Mouse (Mus musculus) thymus, adult 18-20 months (tissue): ENCODE data around the gene Plekhb1.

Experiments
- DNase-seq, 2 experiments: peaks; one replicate each; pipeline ENCODE4 v3.0.0; 2022; ENCODE audit warnings: mixed read lengths in 2 of 2

Gene Plekhb1

DNA sequence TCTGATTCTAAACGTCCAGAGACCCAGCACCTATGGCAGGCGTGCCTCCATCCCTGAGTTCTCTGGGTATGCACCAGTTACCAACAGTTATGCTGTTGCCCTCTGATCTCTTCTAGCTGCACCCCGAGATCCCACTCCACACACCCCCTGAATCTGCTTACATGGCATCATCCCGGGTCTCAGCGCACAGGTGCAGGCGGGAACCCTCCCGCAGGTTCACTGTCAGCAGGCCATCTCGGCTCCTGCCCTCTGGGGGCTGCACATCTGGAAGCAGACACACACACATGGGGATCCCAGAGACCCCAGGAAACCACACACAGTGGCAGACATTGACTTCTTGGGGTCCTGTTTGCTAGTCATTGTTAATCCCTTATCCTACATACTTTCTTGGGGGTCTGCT is 7.8 kb downstream of the Plekhb1 start:
- no peak for DNase-seq

- no peak for DNase-seq
Observed at GRCm38 (mm10) chr7:100653480-100654266, 8.5 kb downstream of the Plekhb1 start.

- no peak for DNase-seq
Observed at GRCm38 (mm10) chr7:100651011-100651410, 11.2 kb downstream of the Plekhb1 start.

- no peak for DNase-seq
Observed at GRCm38 (mm10) chr7:100650421-100650820, 11.8 kb downstream of the Plekhb1 start.

GRCm38 (mm10) chr7:100649826-100650225 is 12.4 kb downstream of the Plekhb1 start:
- DNase-seq, result no peak

- DNase-seq, result no peak
Observed at GRCm38 (mm10) chr7:100649095-100649494, 13.1 kb downstream of the Plekhb1 start.

GRCm38 (mm10) chr7:100645147-100645546 is 17.1 kb downstream of the Plekhb1 start:
- DNase-seq, result no peak

DNA sequence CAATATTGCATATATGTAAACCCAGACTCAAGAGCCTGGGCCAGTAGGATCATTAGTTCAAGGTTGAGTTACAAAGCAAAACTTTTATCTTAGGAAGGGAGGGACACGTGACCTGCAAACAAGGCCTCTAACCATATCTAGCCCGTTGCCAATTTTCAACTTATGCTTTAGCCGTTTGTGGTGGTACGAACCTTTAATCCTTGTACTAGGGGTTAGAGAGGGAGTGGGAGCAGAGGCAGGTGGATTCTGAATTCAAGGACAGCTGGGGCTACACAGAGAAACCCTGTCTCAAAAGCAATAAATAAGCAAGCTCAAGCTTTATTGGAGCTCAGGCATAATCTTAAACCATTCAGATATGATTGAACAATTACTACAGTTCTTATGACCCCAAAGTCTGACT is 19.8 kb downstream of the Plekhb1 start:
- no peak for DNase-seq

GRCm38 (mm10) chr7:100637657-100638056 is 24.6 kb downstream of the Plekhb1 start:
- no peak for DNase-seq

GRCm38 (mm10) chr7:100624538-100624937 is 37.7 kb downstream of the Plekhb1 start:
- no peak for DNase-seq

GRCm38 (mm10) chr7:100622277-100622676 is 39.9 kb downstream of the Plekhb1 start:
- no peak for DNase-seq

GRCm38 (mm10) chr7:100616121-100616857 is 45.9 kb downstream of the Plekhb1 start:
- no peak for DNase-seq

DNA sequence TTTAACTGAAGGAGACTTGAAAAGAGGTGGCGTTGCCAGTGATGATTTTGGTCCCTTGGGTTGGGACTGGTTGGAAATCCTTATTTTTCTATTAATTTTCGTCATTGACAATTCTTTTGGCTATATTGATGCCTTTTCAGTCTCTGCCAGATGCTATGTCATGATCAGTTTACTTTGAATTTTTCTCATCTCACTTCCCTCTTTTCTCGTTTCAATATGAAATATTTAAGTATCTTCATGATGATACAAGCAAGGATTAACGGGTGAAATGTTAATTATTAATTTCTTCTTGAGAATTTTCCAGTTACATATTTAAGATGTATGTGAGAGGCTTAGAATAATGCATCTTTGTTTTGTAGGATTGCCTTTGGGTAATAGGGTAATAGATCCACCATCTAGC is 53.3 kb downstream of the Plekhb1 start:
- DNase-seq, result no peak

- peak in 1 of 2 experiments; percentile 43 for DNase-seq
Observed at GRCm38 (mm10) chr7:100608130-100608741, 54.0 kb downstream of the Plekhb1 start, which contains the start of gene Mrpl48. Mrpl48 (minus strand) TSS chr7:100608301.

DNA sequence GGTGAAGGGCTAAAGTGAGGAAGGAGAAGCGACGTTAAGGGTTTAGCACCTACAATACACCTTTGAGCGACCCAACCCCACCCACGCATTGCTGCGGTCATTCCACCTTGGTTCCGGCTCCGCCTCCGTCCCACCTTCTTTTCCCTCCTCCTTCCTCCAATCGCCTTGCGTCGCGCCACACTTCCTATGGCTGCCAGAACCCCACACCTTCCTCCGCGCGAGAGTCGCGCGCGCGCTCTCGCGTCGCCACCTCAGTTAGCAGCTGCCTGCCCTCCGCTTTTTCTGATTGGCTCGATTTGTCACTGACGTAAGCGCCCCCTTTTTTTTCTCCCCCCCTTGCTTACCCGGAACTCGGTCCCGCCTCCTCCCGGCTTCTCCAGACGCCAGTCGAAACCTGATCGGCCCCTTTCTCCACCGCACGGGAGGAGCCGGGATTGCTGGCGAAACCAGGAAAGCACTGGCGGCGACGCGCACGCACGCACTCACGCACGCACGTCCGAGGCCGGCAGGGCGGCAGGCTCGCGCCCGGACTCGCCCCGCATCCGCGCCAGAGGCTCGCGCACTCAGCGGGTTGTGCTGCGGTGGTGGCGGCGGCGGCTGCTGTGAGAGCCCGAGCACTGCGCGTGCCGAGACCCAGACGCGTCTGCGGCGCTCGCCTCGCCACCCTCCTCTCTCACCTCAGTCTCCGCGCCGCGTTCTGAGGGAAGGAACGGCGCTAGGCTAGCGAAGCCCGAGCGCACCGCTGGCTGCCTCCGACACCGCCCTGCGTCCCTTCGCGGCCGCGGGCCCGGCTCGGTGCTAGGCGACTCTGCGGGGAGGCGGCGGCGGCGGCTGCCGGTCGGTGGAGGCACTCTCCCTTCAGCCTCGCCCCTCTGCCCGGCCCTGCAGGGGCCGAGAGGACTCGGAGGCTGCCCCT is 54.7 kb downstream of the Plekhb1 start, which contains the start of gene Rab6a:
Rab6a (plus strand) TSS at position 197 of the 916 bp plus-strand sequence.
- peak; percentile 86 to 93 for DNase-seq

- DNase-seq, result no peak
Observed at GRCm38 (mm10) chr7:100600211-100600610, 62.0 kb downstream of the Plekhb1 start.

DNA sequence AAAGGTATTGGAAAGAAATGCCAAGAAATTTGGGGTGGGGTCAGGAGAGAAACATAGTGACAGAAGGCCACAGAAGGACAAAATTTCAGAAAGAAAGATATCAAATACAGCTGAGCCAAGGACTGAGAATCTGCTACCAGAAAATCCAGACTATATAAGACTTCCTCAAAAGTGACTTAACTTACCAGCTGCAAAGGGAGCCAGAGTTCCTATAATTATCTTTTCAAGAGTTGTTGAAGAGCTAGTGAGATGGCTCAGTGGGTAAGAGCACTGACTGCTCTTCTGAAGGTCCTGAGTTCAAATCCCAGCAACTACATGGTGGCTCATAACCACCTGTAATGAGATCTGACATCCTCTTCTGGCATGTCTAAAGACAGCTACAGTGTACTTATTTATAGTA is 68.9 kb downstream of the Plekhb1 start:
- DNase-seq, result no peak
